Mouse (Mus musculus) heart, embryonic 15.5 days (tissue): ENCODE measurements at regions not wholly inside any gene's neighbourhood (a gene's known extent, or its start where the extent isn't known, plus 50 kb on each side); places are given as distances from the start of the nearest gene placed in this dataset.

Experiments
- ATAC-seq: fragments of 200-750 bp; cut with Nextera tagmentation; replicated peaks from 2 replicates; pipeline ENCODE4 v1.8.0; 2017; ENCODE audit warnings: low read depth, moderate TSS enrichment; ENCODE audit not compliant: insufficient number of reproducible peaks, insufficient read depth, low FRiP score
- H3K27ac ChIP-seq: fragments of 300-500 bp; sonication (generic); 2 replicates; pipeline ENCODE4 v1.5.1; 2015; ENCODE audit warnings: mild to moderate bottlenecking, inconsistent platforms
- H3K27me3 ChIP-seq: fragments of 300-500 bp; sonication (generic); 2 replicates; pipeline ENCODE4 v1.6.1; 2015; ENCODE audit warnings: inconsistent platforms
- H3K36me3 ChIP-seq: fragments of 300-500 bp; sonication (generic); 2 replicates; pipeline ENCODE4 v1.6.1; 2015; ENCODE audit warnings: mild to moderate bottlenecking, inconsistent platforms
- H3K4me1 ChIP-seq: fragments of 300-500 bp; sonication (generic); replicated peaks from 2 replicates; pipeline ENCODE4 v1.6.1; 2015; ENCODE audit warnings: inconsistent platforms
- H3K4me2 ChIP-seq: fragments of 300-500 bp; sonication (generic); 2 replicates; pipeline ENCODE4 v1.6.1; 2015; ENCODE audit warnings: inconsistent platforms, mild to moderate bottlenecking, moderate library complexity
- H3K4me3 ChIP-seq: fragments of 300-500 bp; sonication (generic); 2 replicates; pipeline ENCODE4 v1.5.1; 2015; ENCODE audit warnings: mild to moderate bottlenecking, inconsistent platforms
- H3K9ac ChIP-seq: fragments of 300-500 bp; sonication (generic); 2 replicates; pipeline ENCODE4 v1.6.1; 2015; ENCODE audit warnings: mild to moderate bottlenecking, inconsistent platforms
- H3K9me3 ChIP-seq: fragments of 300-500 bp; sonication (generic); replicated peaks from 2 replicates; pipeline ENCODE4 v1.6.1; 2016; ENCODE audit warnings: inconsistent platforms
- WGBS: fragments of 180-500 bp; shearing (Covaris S2); methylation state at CpG from one replicate; pipeline ENCODE4 v1.1.7; 2015; ENCODE audit warnings: mixed read lengths; 5-methylcytosine and 5-hydroxymethylcytosine counted together

DNA sequence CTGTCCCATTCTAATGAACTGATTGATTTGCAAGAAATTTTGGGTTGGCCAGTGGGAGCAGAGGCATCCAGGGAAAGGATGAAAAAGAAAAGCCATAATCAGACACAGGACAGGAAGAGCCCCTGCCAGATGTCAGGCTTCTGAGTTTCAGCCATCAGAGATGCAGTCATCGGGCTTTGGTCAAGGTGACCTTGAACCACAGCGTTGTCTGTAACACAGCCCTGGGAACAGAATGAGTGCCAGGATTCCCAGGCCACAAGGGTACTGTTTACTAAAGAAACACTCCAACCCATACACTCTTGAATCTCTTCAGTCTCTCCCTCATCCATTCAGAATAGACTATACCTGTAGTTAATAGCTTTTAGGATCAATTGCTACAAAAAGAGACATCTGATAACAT is 239.0 kb downstream of the Rplp1 start:
- H3K9ac ChIP-seq: no peak overlapping the region
- H3K36me3 ChIP-seq: no peaks in the 10 kb centered on the region
- H3K4me2 ChIP-seq: no peak overlapping the region
- peaks cover 19% of the 10 kb centered on the region; the same call in 1 of the 2 replicates for H3K27me3 ChIP-seq
- 45% methylated on average over 2 of the region's 2 CpGs for WGBS
- no peaks in the 10 kb centered on the region for H3K9me3 ChIP-seq
- no peak for ATAC-seq
- H3K27ac ChIP-seq: no peak overlapping the region
- H3K4me1 ChIP-seq: no peaks in the 10 kb centered on the region
- no peak overlapping the region for H3K4me3 ChIP-seq

DNA sequence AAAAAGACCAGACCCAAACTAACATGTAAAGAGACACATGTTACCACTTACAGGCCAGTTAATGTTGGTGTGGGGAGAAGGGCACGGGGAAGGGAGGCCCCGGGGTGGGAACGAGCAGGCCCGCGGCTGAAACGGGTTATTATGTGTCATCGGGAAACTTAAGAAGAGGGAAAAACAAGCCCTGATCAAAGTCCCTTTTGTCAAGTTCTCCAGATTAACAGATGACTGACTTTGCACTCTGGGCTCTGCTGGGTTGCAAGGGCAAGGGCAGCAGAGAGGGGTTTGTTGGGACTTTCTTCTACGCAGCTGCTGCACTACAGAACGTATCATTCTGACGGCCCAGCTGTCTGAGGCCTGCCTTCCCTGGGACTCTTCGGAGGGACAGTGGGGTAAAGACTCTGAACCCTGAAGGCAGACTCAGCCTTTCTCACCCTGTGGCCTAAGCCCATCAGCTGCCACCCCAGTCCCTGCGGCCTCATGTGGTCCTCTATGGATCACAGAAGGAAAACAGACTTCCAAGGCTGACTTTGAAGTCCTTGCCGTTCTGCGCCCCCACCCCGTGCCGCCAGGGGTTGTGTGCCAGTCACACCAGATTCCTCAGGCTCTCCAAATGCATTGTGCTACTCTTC is 240.7 kb downstream of the Rplp1 start:
- Histone ChIP-seq H3K9ac (no peak overlapping the region), H3K27me3 (peaks cover 9% of the 10 kb centered on the region; the same call in 1 of the 2 replicates), H3K4me1 (peaks cover 12% of the 10 kb centered on the region), H3K27ac (no peak overlapping the region), H3K9me3 (no peaks in the 10 kb centered on the region), H3K36me3 (no peaks in the 10 kb centered on the region), H3K4me3 (no peak overlapping the region), H3K4me2 (no peak overlapping the region)
- no peak for ATAC-seq
- 73% methylated on average over 16 of the region's 16 CpGs for WGBS

DNA sequence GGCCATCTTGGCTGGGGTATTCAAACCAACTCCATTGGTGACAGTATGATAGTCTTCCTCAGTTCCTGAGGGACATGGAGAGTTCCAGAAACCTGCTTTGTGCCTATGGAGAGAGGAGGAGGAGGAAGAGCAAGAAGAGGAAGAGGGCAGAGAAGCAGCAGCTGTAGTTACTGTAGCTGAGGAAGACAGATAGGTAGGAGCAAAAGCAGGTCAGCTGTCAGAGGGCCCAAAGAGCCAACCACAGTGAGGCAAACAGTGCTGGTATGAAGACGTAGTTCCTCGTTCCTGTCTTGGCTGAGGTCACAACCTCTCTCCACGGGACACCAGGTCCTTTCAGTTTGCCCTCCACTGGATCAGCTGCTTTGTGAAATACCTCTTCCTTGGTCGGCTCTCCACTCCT is 243.4 kb downstream of the Rplp1 start:
- no peak for ATAC-seq
- Histone ChIP-seq H3K4me3 (no peak overlapping the region), H3K27me3 (no peaks in the 10 kb centered on the region), H3K9me3 (no peaks in the 10 kb centered on the region), H3K4me1 (peaks cover 12% of the 10 kb centered on the region), H3K36me3 (no peaks in the 10 kb centered on the region), H3K27ac (no peak overlapping the region), H3K4me2 (no peak overlapping the region), H3K9ac (no peak overlapping the region)
- WGBS: 84% methylated on average over 4 of the region's 4 CpGs

DNA sequence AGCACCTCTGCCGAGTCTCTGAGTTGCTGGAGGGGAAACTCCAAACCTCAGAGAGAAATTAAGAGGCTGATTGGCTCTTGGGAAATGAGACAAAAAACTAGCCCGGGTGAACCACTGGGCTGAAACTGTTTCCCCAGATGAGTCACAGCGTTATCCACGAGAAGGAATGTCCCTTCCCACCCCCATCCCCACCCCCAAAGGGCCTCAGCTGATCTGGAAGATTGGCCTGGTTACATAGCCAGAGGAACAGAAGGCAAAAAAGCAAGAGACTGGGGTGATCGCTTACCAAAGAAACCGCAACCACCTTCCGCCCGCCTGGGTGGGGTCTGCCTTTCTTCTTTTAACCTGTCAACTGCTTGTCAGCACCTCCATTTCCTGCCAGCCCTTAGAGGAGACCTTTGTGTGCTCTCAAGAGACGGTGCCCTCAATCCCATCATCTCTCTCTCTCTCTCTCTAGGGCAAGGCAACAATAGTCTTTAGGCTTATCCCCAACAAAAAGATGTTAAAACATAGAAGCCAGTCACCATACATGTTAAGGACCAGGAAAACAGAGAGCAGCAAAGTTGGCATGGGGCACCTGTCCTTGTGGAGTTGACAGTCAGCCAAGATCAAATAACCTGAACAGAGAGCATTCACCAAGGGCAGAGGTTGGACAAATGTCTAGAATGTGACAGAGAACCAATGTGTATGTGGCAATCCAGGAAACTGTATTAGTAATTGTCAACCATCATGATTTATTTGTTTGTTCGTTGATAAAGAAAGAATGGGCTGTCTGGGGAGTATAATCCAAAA is 244.4 kb downstream of the Rplp1 start:
- Histone ChIP-seq H3K4me2 (no peak overlapping the region), H3K9me3 (no peaks in the 10 kb centered on the region), H3K27me3 (peaks cover 10% of the 10 kb centered on the region; the same call in 1 of the 2 replicates), H3K9ac (no peak overlapping the region), H3K4me1 (peaks cover 12% of the 10 kb centered on the region), H3K27ac (no peak overlapping the region), H3K4me3 (no peak overlapping the region), H3K36me3 (no peaks in the 10 kb centered on the region)
- no peak for ATAC-seq
- 16% methylated on average over 10 of the region's 10 CpGs for WGBS

DNA sequence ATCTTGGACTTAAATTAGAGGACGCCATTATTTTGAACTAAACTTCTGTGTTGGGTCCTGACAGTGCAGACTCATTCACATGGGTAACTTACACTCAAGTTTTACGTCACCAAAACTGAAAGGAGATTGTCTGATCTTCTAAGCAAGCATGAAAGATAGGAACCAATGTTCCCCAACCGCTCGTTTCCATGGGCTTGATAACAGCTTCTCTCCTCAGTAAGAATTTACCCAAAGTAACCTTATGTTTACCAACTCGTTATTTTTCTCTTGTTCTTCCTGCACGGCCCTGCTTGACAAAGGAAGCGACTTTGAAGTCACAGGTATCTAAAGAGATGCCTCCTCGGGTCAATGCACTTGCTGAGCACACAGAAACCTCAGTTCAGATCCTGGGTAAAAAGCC is 245.6 kb downstream of the Rplp1 start:
- Histone ChIP-seq H3K27me3 (peaks cover 17% of the 10 kb centered on the region; the same call in 1 of the 2 replicates), H3K9ac (no peak overlapping the region), H3K36me3 (no peaks in the 10 kb centered on the region), H3K4me2 (no peak overlapping the region), H3K4me3 (no peak overlapping the region), H3K27ac (no peak overlapping the region), H3K4me1 (peaks cover 12% of the 10 kb centered on the region), H3K9me3 (no peaks in the 10 kb centered on the region)
- 76% methylated on average over 8 of the region's 8 CpGs for WGBS
- ATAC-seq: no peak

DNA sequence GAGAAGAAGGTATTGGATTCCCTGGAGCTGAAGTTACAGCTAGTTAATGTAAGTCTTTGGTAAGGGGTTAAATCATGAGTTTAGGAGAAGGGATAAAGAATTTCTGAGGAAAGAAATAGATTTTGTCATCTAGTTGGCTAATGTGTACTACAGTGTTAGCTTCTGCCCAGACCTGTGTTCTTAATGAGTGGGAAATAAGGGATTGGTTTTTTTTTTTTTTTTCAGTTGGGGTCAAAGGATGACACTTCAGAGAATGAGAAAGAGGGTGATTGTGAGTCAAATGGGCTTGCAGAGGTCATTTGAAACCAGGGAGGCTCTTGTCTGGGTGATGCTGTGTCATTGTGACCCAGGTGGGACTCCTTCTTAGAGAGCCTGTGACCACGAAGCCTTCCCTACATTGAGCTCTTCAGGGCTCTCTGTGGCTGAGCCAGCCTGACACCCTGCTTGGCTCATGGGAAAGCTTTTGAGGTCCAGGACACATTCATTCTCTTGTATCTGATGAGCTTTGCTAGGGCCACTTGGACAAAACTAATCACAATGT is 246.1 kb downstream of the Rplp1 start:
- Histone ChIP-seq H3K27me3 (peaks cover 17% of the 10 kb centered on the region; the same call in 1 of the 2 replicates), H3K9me3 (no peaks in the 10 kb centered on the region), H3K9ac (no peak overlapping the region), H3K4me3 (no peak overlapping the region), H3K4me1 (peaks cover 12% of the 10 kb centered on the region), H3K36me3 (no peaks in the 10 kb centered on the region), H3K4me2 (no peak overlapping the region), H3K27ac (no peak overlapping the region)
- ATAC-seq: no peak
- WGBS: 80% methylated on average over 1 of the region's 1 CpGs

DNA sequence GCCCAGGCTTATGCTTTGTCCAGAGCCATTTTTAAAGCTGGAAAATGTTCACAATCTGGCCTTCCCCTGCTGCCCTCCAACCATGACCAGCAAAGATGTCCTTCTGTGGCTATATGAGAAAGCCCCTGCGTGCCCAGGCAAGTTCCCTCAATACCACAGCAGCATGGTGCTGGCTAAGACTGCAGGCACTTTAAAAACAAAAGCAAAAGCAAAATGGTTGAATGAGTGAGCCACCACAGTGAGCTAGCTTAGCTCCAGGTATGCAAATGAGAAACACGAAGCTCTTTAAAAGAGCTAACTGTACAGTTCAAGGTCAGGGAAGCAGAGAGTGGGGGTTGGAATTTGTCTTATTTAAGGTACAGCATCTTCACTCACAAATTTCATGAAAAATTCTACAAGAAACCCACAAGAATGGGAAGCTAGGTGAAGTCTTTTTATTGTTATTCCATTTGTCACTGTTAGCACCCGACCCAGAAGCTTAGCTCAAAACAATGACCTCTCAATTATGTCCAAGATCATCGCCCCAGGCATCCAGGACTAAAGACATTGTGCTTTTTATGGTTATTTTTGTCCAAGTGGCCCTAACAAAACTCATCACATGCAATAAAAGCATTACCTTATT is 246.8 kb downstream of the Rplp1 start:
- H3K4me1 ChIP-seq: peaks cover 12% of the 10 kb centered on the region
- 73% methylated on average over 4 of the region's 4 CpGs for WGBS

DNA sequence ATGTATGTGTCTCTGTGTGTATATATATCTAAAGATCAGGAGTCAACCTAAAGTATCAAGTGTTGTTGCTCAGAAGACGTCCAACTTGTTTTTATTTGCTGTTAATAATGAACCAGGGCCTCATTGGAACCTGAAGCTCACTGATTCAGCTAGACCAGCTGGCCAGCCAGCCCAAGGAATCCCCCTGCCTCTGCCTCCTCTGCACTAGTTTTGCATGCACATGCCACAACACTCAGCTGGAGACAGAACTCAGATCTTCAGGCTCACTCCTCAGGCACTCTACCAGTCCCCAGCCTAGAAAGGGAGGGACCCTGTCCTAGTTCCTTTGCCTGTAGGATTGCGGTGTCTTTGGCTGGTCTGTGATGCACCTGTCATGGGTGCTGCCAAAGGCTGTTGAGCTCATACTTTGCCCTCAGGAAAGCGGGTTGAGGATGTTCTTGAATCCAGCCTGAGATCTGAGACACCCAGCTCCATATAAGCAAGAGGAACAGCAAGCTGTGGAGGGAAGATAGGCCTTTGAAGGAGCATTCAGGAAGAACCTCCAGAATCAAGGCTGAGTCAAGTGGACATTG is 247.5 kb downstream of the Rplp1 start:
- ATAC-seq: no peak
- Histone ChIP-seq H3K27ac (no peak overlapping the region), H3K9me3 (no peaks in the 10 kb centered on the region), H3K4me1 (peaks cover 12% of the 10 kb centered on the region), H3K4me2 (no peak overlapping the region), H3K9ac (no peak overlapping the region), H3K27me3 (peaks cover 17% of the 10 kb centered on the region; the same call in 1 of the 2 replicates), H3K36me3 (no peaks in the 10 kb centered on the region), H3K4me3 (no peak overlapping the region)
- 84% methylated on average over 3 of the region's 3 CpGs for WGBS

More for the DNA sequence above, 246.8 kb downstream of the Rplp1 start:
- H3K36me3 ChIP-seq: no peaks in the 10 kb centered on the region
- no peak overlapping the region for H3K4me3 ChIP-seq
- H3K27me3 ChIP-seq: peaks cover 17% of the 10 kb centered on the region; the same call in 1 of the 2 replicates
- no peaks in the 10 kb centered on the region for H3K9me3 ChIP-seq
- H3K9ac ChIP-seq: no peak overlapping the region
- no peak overlapping the region for H3K4me2 ChIP-seq
- no peak overlapping the region for H3K27ac ChIP-seq
- ATAC-seq: no peak

DNA sequence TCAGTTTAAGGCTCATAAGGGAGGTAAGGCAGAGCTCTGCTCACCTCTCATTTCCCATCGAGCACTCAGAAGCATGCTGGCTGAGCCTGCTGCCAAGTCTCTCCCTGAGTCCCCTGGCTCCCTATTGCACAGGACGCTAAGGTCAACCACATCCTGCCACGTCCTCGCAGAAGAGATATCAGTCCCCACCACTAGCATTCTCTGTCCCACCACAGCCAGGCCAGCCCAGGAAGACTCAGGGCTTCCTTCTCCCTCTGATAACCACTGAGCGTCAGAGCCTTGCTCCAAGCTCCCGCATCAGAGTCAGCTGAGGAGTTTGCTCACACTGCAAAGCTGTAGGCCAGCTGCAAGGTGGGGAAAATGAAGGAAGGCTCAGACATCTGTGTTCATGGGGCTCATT is 248.2 kb downstream of the Rplp1 start:
- Histone ChIP-seq H3K4me3 (no peak overlapping the region), H3K27ac (no peak overlapping the region), H3K4me1 (peaks cover 12% of the 10 kb centered on the region), H3K9me3 (no peaks in the 10 kb centered on the region), H3K4me2 (no peak overlapping the region), H3K27me3 (peaks cover 17% of the 10 kb centered on the region; the same call in 1 of the 2 replicates), H3K9ac (no peak overlapping the region), H3K36me3 (no peaks in the 10 kb centered on the region)
- WGBS: 32% methylated on average over 6 of the region's 6 CpGs
- no peak for ATAC-seq

DNA sequence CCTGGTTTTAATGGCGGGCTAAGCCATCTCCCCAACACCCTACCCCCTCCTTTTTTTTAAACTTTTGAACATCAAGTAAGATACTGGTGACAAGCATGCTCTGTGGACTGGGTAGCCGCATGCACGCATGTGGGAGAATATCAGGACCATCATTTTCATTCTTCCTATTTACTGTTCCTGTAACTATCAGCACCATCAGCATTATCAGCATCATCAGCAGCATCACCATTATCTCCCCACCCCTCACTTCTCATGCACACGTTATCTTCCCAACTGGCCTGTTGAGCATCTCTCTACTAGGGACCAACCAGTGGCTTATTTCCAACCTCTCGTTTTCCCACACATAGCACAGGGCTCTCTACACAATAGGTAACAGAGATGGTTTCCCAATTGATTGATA is 249.1 kb downstream of the Rplp1 start:
- ATAC-seq: no peak
- 83% methylated on average over 5 of the region's 5 CpGs for WGBS
- no peaks in the 10 kb centered on the region for H3K9me3 ChIP-seq
- H3K4me1 ChIP-seq: peaks cover 12% of the 10 kb centered on the region
- no peak overlapping the region for H3K4me3 ChIP-seq
- no peak overlapping the region for H3K4me2 ChIP-seq
- H3K9ac ChIP-seq: no peak overlapping the region
- H3K27ac ChIP-seq: no peak overlapping the region
- peaks cover 20% of the 10 kb centered on the region for H3K27me3 ChIP-seq
- H3K36me3 ChIP-seq: no peaks in the 10 kb centered on the region

DNA sequence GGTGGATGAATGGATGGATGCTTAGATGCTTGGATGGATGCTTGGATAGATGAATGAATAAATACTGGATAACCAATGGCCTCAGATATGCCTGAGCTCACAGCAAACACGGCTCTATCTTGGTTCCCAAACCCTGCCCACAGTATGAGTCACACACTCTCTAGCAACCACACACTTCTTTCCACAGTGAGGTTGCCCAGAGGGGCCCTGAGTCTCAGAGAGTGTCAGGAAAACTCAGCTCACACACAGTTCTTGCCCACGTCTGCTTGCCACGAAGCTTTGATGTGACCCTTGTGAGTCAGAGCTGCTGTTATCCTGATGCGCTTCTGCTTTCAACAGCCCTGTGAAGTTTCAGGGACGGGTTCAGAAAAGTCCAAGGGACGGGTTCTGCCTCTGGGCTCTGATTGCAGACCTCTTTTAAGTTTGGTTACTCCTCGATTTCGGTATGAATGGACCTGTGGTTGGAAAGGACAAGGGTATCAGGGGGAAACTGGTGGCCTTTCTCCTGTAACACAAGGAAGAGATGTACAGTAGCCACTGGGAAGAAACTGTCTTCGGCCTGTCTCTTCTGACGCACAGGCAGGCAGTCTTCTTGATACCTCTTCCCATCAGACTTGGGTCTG is 250.2 kb downstream of the Rplp1 start:
- Histone ChIP-seq H3K36me3 (no peaks in the 10 kb centered on the region), H3K9me3 (no peaks in the 10 kb centered on the region), H3K27me3 (peaks cover 25% of the 10 kb centered on the region), H3K27ac (no peak overlapping the region), H3K4me2 (no peak overlapping the region), H3K4me1 (peaks cover under 1% of the 10 kb centered on the region; the same call in 1 of the 2 replicates), H3K9ac (no peak overlapping the region), H3K4me3 (no peak overlapping the region)
- no peak for ATAC-seq
- 64% methylated on average over 10 of the region's 10 CpGs for WGBS
